Mouse (Mus musculus) liver, adult 2 months (tissue): ENCODE data around the gene Abcb9.

ENCODE experiments used
- CTCF ChIP-seq: fragments of 200-500 bp; IDR thresholded peaks from 2 replicates; pipeline ENCODE4 v1.5.1; 2011; ENCODE audit warnings: low read depth, low read length, control low read depth
- POLR2A ChIP-seq: fragments of 200-500 bp; IDR thresholded peaks from 2 replicates; pipeline ENCODE4 v1.6.1; 2011; ENCODE audit warnings: low read length, control low read depth; ENCODE audit not compliant: insufficient read depth; ENCODE audit errors: extremely low read depth

- TF ChIP-seq CTCF (peak; percentile 35; the same call in 1 of the 2 replicates), POLR2A (peak; percentile 63)
These were observed 16.3 kb upstream of the Abcb9 start, which contains the start of gene Ogfod2 for GRCm38 (mm10) chr5:124111742-124112497.
